In genomic region chr3:31152108-31152507, GRCm38 (mm10) we compare ENCODE assay signal across 20 mouse cellular contexts. TPM values are rescaled to one million over a fixed set of nuclear protein-coding genes. Genes with fewer than 3 reads are reported as not detected.
DNase-seq lines count a peak whose midpoint lies in the region; ATAC-seq and TF ChIP-seq lines count a peak whose summit lies in the region.
"Had no signal": no experiment of that assay in that cellular context is flagged by ENCODE, and none has a peak within 500 bp of the region (broad histone marks: within the 10 kb centered on the region; RNA-seq: fewer than 3 reads in every experiment).

No protein-coding gene starts in this region.

- no peak overlapping the region for H3K9ac ChIP-seq in intestine, embryonic 15.5 days
- H3K9ac ChIP-seq: embryonic facial prominence, embryonic 12.5 days; midbrain, embryonic 13.5 days had no signal

- no peak for ATAC-seq in intestine, embryonic 15.5 days
- ATAC-seq: forebrain, embryonic 14.5 days; hindbrain, embryonic 16.5 days; midbrain, embryonic 13.5 days had no signal

- peaks cover 4% of the 10 kb centered on the region for H3K4me1 ChIP-seq in intestine, embryonic 15.5 days (replicated peaks)

- H3K4me2 ChIP-seq in intestine, embryonic 15.5 days (replicated peaks) = no peak overlapping the region
- H3K4me2 ChIP-seq: midbrain, embryonic 13.5 days had no signal

- no peak for TF ChIP-seq CTCF in layer of hippocampus, adult 2 months (conservative IDR thresholded peaks at IDR 0.05)

- peak; percentile 61 for DNase-seq in adrenal gland, adult 2 months
- DNase-seq in adrenal gland, adult 18-20 months (ENCODE audit: low spot score in 2 of 2) = no peak
- peak; percentile 26 to 32 for DNase-seq in layer of hippocampus, adult 2 months (ENCODE audit: low spot score in 2 of 2)
- no peak for DNase-seq in layer of hippocampus, adult 9-10 months (ENCODE audit: low spot score)
- DNase-seq in adrenal gland, adult 8-10 months = peak; percentile 49
- DNase-seq in kidney, postnatal 25 days = peak; percentile 16 to 50
- no peak for DNase-seq in spleen, postnatal 10 days (ENCODE audit: low spot score in 2 of 2)
- DNase-seq: cerebellum, adult 8-10 months; gastrocnemius, adult 2 months; heart, postnatal 14 days; liver; lung, adult 2 months; retina, postnatal 1 day; spleen, adult 18-20 months had no signal

- WGBS in intestine, embryonic 15.5 days = 52% methylated on average over 6 of the region's 6 CpGs

- H3K4me3 ChIP-seq in layer of hippocampus, adult 2 months = peak overlapping the region; percentile 33
- no peak overlapping the region for H3K4me3 ChIP-seq in intestine, embryonic 15.5 days (replicated peaks)
- H3K4me3 ChIP-seq: gastrocnemius, adult 2 months; midbrain, embryonic 13.5 days had no signal

- no peaks in the 10 kb centered on the region; the same call in 1 of the 2 replicates for H3K27me3 ChIP-seq in intestine, embryonic 15.5 days (replicated peaks)

- no peaks in the 10 kb centered on the region for H3K9me3 ChIP-seq in intestine, embryonic 15.5 days
- H3K9me3 ChIP-seq: embryonic facial prominence, embryonic 12.5 days; midbrain, embryonic 13.5 days had no signal

- H3K36me3 ChIP-seq in intestine, embryonic 15.5 days = no peaks in the 10 kb centered on the region
- H3K36me3 ChIP-seq: embryonic facial prominence, embryonic 12.5 days; midbrain, embryonic 13.5 days had no signal

- peak overlapping the region; percentile 74; the same call in 1 of the 2 replicates for H3K27ac ChIP-seq in layer of hippocampus, adult 2 months
- no peak overlapping the region for H3K27ac ChIP-seq in intestine, embryonic 15.5 days
- H3K27ac ChIP-seq: embryonic facial prominence, embryonic 12.5 days; gastrocnemius, adult 2 months; macrophage; midbrain, embryonic 13.5 days had no signal

RNA-seq across cellular contexts. Expression of gene Cldn11, which starts 2.4 kb away (rescaled TPM):
- total RNA-seq in adrenal gland, adult 2 months (2021) = 10 to 100 TPM in 1 of 2 experiments, 1 to 10 TPM in 1; 7.6 to 16.5 TPM
- 11.5 and 15.0 TPM in 2 replicates for polyA plus RNA-seq in adrenal gland, adult 2 months (2012; rRNA removed)
- 10 to 100 TPM in 1 of 2 experiments, 1 to 10 TPM in 1; 6.3 to 13.1 TPM for total RNA-seq in adrenal gland, adult 18-20 months (2021)
- 100 to 1,000 TPM; 111 to 113 TPM for total RNA-seq in layer of hippocampus, adult 2 months (2021)
- total RNA-seq in adrenal gland, adult 8-10 months (2022) = 10 to 100 TPM; 10.9 to 32.1 (median 18.4) TPM
- 4.9 and 7.3 TPM in 2 replicates for polyA plus RNA-seq in intestine, embryonic 15.5 days (2015; fragmentation: Nextera tagmentation; extraction: Ambion mirVana)
- polyA plus RNA-seq: macrophage had no signal

RNA-seq across cellular contexts. Expression of gene Skil, which starts 57.2 kb away (rescaled TPM):
- 10 to 100 TPM; 36.2 to 36.9 TPM for total RNA-seq in adrenal gland, adult 2 months (2021)
- 2.0 and 2.1 TPM in 2 replicates for polyA plus RNA-seq in adrenal gland, adult 2 months (2012; rRNA removed)
- total RNA-seq in adrenal gland, adult 18-20 months (2021) = 10 to 100 TPM; 24.3 to 34.4 TPM
- 10 to 100 TPM; 64.9 to 68.3 TPM for total RNA-seq in layer of hippocampus, adult 2 months (2021)
- 10 to 100 TPM; 29.2 to 39.4 (median 34.0) TPM for total RNA-seq in adrenal gland, adult 8-10 months (2022)
- polyA plus RNA-seq in intestine, embryonic 15.5 days (2015; fragmentation: Nextera tagmentation; extraction: Ambion mirVana) = 17.5 and 21.3 TPM in 2 replicates

Comparison
In these comparisons a context has a peak if more than half of its experiments do, and no peak if none do; other contexts are left out.
1. DNase-seq: peak in adrenal gland, adult 2 months (single experiment), layer of hippocampus, adult 2 months (2 of 2), adrenal gland, adult 8-10 months (single experiment) and kidney, postnatal 25 days (2 of 2); none in adrenal gland, adult 18-20 months (0 of 2), layer of hippocampus, adult 9-10 months (single experiment) and spleen, postnatal 10 days (0 of 2).